Mouse (Mus musculus) ES-Bruce4 (cell line): Measurements from ENCODE around the gene Ffar2. TPM values are rescaled to one million over a fixed set of nuclear protein-coding genes. Genes with fewer than 3 reads are reported as not detected.
A peak's percentile ranks its signal among the peaks of the same experiment; 100 is the strongest.

Experiments
- H3K27ac ChIP-seq: 2 replicates; pipeline ENCODE4 v1.5.1; 2012; ENCODE audit warnings: low read length, inconsistent platforms; ENCODE audit not compliant: insufficient read depth
- H3K27me3 ChIP-seq: 2 replicates; pipeline ENCODE4 v1.6.1; 2012; ENCODE audit warnings: mild to moderate bottlenecking, low read length, inconsistent platforms; ENCODE audit not compliant: control insufficient read depth, poor library complexity, insufficient read depth, severe bottlenecking
- H3K36me3 ChIP-seq: 2 replicates; pipeline ENCODE4 v1.6.1; 2012; ENCODE audit warnings: inconsistent platforms, mild to moderate bottlenecking, low read length, moderate library complexity; ENCODE audit not compliant: control insufficient read depth, poor library complexity, insufficient read depth, severe bottlenecking
- H3K4me1 ChIP-seq: one replicate; pipeline ENCODE4 v1.8.1; 2011; ENCODE audit warnings: low read length; ENCODE audit not compliant: control insufficient read depth, insufficient read depth
- H3K4me3 ChIP-seq: 2 replicates; pipeline ENCODE4 v1.5.1; 2011; ENCODE audit warnings: low read depth, mild to moderate bottlenecking, low read length
- H3K9ac ChIP-seq: 2 replicates; pipeline ENCODE4 v1.6.1; 2012; ENCODE audit warnings: low read depth, mild to moderate bottlenecking, inconsistent platforms; ENCODE audit not compliant: poor library complexity, severe bottlenecking
- H3K9me3 ChIP-seq: replicated peaks from 2 replicates; pipeline ENCODE4 v1.6.1; 2012; ENCODE audit warnings: mild to moderate bottlenecking, low read length, inconsistent platforms; ENCODE audit not compliant: control insufficient read depth, poor library complexity, insufficient read depth, severe bottlenecking
- CTCF ChIP-seq: IDR thresholded peaks from one replicate; pipeline ENCODE4 v1.8.1; 2011; ENCODE audit warnings: low read depth, low read length
- EP300 ChIP-seq: IDR thresholded peaks from 2 replicates; pipeline ENCODE4 v1.6.1; 2011; ENCODE audit warnings: low read depth, low read length; ENCODE audit not compliant: insufficient read depth
- POLR2A ChIP-seq: IDR thresholded peaks from one replicate; pipeline ENCODE4 v1.8.1; 2011; ENCODE audit warnings: low read length; ENCODE audit not compliant: insufficient read depth
- polyA plus RNA-seq: library from polyadenylated mRNA; stranded (reverse); fragments of >200 nt; gene quantifications from 2 replicates; pipeline ENCODE4 v1.2.4, GENCODE M21; 2011; ENCODE audit warnings: low read depth; ENCODE audit not compliant: missing spikeins, insufficient read depth, insufficient read length

The Ffar2 gene
- polyA plus RNA-seq, 1 experiment: not detected

GRCm38 (mm10) chr7:30790141-30790540 lies 33.4 kb downstream of the Ffar2 start:
- Histone ChIP-seq H3K27me3 (no peaks in the 10 kb centered on the region), H3K36me3 (no peaks in the 10 kb centered on the region), H3K4me3 (no peak overlapping the region), H3K9me3 (no peaks in the 10 kb centered on the region), H3K4me1 (peaks cover 9% of the 10 kb centered on the region), H3K9ac (no peak overlapping the region), H3K27ac (no peak overlapping the region)
- TF ChIP-seq EP300: no peak
- no peak for TF ChIP-seq POLR2A
- no peak for TF ChIP-seq CTCF

- H3K9ac ChIP-seq: no peak within 1 kb of the TSS
These were observed 36.1 kb downstream of the Ffar2 start, which contains the start of gene Krtdap for GRCm38 (mm10) chr7:30787377-30788022. Gene Krtdap (plus strand): TSS chr7:30787896.

GRCm38 (mm10) chr7:30785721-30786546 lies 37.6 kb downstream of the Ffar2 start:
- no peaks in the 10 kb centered on the region for H3K27me3 ChIP-seq
- no peak overlapping the region for H3K27ac ChIP-seq
- TF ChIP-seq CTCF (no peak), EP300 (no peak), POLR2A (no peak)
- H3K4me3 ChIP-seq: no peak overlapping the region
- H3K9ac ChIP-seq: no peak overlapping the region
- H3K4me1 ChIP-seq: peaks cover 7% of the 10 kb centered on the region
- no peaks in the 10 kb centered on the region for H3K9me3 ChIP-seq
- H3K36me3 ChIP-seq: no peaks in the 10 kb centered on the region

More at GRCm38 (mm10) chr7:30787377-30788022, 36.1 kb downstream of the Ffar2 start, which contains the start of gene Krtdap:
- TF ChIP-seq EP300: no peak
- TF ChIP-seq CTCF: no peak
- TF ChIP-seq POLR2A: no peak
- Histone ChIP-seq H3K27me3 (no peaks in the 10 kb centered on the region), H3K4me3 (no peak within 1 kb of the TSS), H3K27ac (no peak within 1 kb of the TSS), H3K36me3 (no peaks in the 10 kb centered on the region), H3K4me1 (peaks cover 9% of the 10 kb centered on the region), H3K9me3 (no peaks in the 10 kb centered on the region)

- TF ChIP-seq CTCF: no peak
- TF ChIP-seq POLR2A: no peak
- no peak for TF ChIP-seq EP300
- Histone ChIP-seq H3K36me3 (no peaks in the 10 kb centered on the region), H3K9ac (no peak overlapping the region), H3K4me3 (no peak overlapping the region), H3K9me3 (no peaks in the 10 kb centered on the region), H3K27me3 (no peaks in the 10 kb centered on the region), H3K4me1 (peaks cover 7% of the 10 kb centered on the region), H3K27ac (no peak overlapping the region)
These were observed 38.4 kb downstream of the Ffar2 start for GRCm38 (mm10) chr7:30785154-30785553.

- TF ChIP-seq CTCF: no peak
- no peak for TF ChIP-seq POLR2A
- no peak for TF ChIP-seq EP300
- Histone ChIP-seq H3K27me3 (no peaks in the 10 kb centered on the region), H3K27ac (no peak overlapping the region), H3K9ac (no peak overlapping the region), H3K4me3 (no peak overlapping the region), H3K4me1 (peaks cover 7% of the 10 kb centered on the region), H3K36me3 (no peaks in the 10 kb centered on the region), H3K9me3 (no peaks in the 10 kb centered on the region)
These were observed 40.9 kb downstream of the Ffar2 start for GRCm38 (mm10) chr7:30782658-30783057.

GRCm38 (mm10) chr7:30781792-30782191 lies 41.8 kb downstream of the Ffar2 start:
- Histone ChIP-seq H3K9me3 (no peaks in the 10 kb centered on the region), H3K4me3 (no peak overlapping the region), H3K27ac (no peak overlapping the region), H3K27me3 (no peaks in the 10 kb centered on the region), H3K9ac (no peak overlapping the region), H3K4me1 (peaks cover 5% of the 10 kb centered on the region), H3K36me3 (no peaks in the 10 kb centered on the region)
- TF ChIP-seq EP300: no peak
- TF ChIP-seq CTCF: peak; percentile 66
